Mouse (Mus musculus) heart, embryonic 16.5 days (tissue): ENCODE results near the gene Med11. TPM values are rescaled to one million over a fixed set of nuclear protein-coding genes. Genes with fewer than 3 reads are reported as not detected.

ENCODE experiments used
- ATAC-seq: fragments of 200-750 bp; cut with Nextera tagmentation; replicated peaks from 2 replicates; pipeline ENCODE4 v1.8.0; 2017; ENCODE audit warnings: moderate number of reproducible peaks; ENCODE audit not compliant: insufficient read depth, low FRiP score; ENCODE audit errors: extremely low read depth
- H3K27ac ChIP-seq: fragments of 300-500 bp; sonication (generic); 2 replicates; pipeline ENCODE4 v1.5.1; 2014; ENCODE audit warnings: mild to moderate bottlenecking, low read length, control low read depth, moderate library complexity
- H3K27me3 ChIP-seq: fragments of 300-500 bp; sonication (generic); 2 replicates; pipeline ENCODE4 v1.6.1; 2014; ENCODE audit warnings: low read length, mixed read lengths; ENCODE audit not compliant: control insufficient read depth, insufficient read depth
- H3K36me3 ChIP-seq: fragments of 300-500 bp; sonication (generic); 2 replicates; pipeline ENCODE4 v1.6.1; 2014; ENCODE audit not compliant: control insufficient read depth, insufficient read depth
- H3K4me1 ChIP-seq: fragments of 300-500 bp; sonication (generic); 2 replicates; pipeline ENCODE4 v1.6.1; 2014; ENCODE audit warnings: low read length, mixed read lengths; ENCODE audit not compliant: control insufficient read depth, insufficient read depth
- H3K4me2 ChIP-seq: fragments of 300-500 bp; sonication (generic); 2 replicates; pipeline ENCODE4 v1.6.1; 2014; ENCODE audit warnings: low read depth, mild to moderate bottlenecking, control low read depth, low read length
- H3K4me3 ChIP-seq: fragments of 300-500 bp; sonication (generic); 2 replicates; pipeline ENCODE4 v1.5.1; 2014; ENCODE audit warnings: mild to moderate bottlenecking, control low read depth, low read length
- H3K9ac ChIP-seq: fragments of 300-500 bp; sonication (generic); 2 replicates; pipeline ENCODE4 v1.6.1; 2014; ENCODE audit warnings: low read length, control low read depth
- H3K9me3 ChIP-seq: fragments of 300-500 bp; sonication (generic); replicated peaks from 2 replicates; pipeline ENCODE4 v1.6.1; 2016; ENCODE audit warnings: low read length; ENCODE audit not compliant: control insufficient read depth
- WGBS: fragments of 180-500 bp; shearing (Covaris S2); extraction: QIAGEN DNeasy Blood & Tissue Kit; methylation state at CpG from one replicate; pipeline ENCODE4 v1.1.7; 2014; 5-methylcytosine and 5-hydroxymethylcytosine counted together
- polyA plus RNA-seq: library from polyadenylated mRNA; unstranded; fragments of >200 nt; fragmentation: Nextera tagmentation; extraction: Ambion mirVana; gene quantifications from 2 replicates; pipeline ENCODE4 v1.2.1, GENCODE M21; 2015

Med11 gene
- polyA plus RNA-seq, 1 experiment from 2014 or later: 27.8 TPM

- H3K9me3 ChIP-seq: no peaks in the 10 kb centered on the region
- ATAC-seq: no peak
- H3K9ac ChIP-seq: no peak overlapping the region; the same call in 1 of the 2 replicates
- H3K27me3 ChIP-seq: no peaks in the 10 kb centered on the region
- H3K27ac ChIP-seq: peak overlapping the region; percentile 80
- peak overlapping the region; percentile 83 for H3K4me3 ChIP-seq
- peak overlapping the region; percentile 94 for H3K4me2 ChIP-seq
- peaks cover 10% of the 10 kb centered on the region; the same call in 1 of the 2 replicates for H3K4me1 ChIP-seq
- 37% methylated on average over 5 of the region's 5 CpGs for WGBS
- H3K36me3 ChIP-seq: no peaks in the 10 kb centered on the region
These were observed 20.1 kb upstream of the Med11 start for GRCm38 (mm10) chr11:70431574-70431973.

- peak within 1 kb of the TSS; percentile 91 for H3K9ac ChIP-seq
- peak within 1 kb of the TSS; percentile 80 for H3K27ac ChIP-seq
- H3K36me3 ChIP-seq: peaks cover 2% of the 10 kb centered on the region; the same call in 1 of the 2 replicates
- no peaks in the 10 kb centered on the region for H3K9me3 ChIP-seq
- H3K4me3 ChIP-seq: peak within 1 kb of the TSS; percentile 83
- no peaks in the 10 kb centered on the region for H3K27me3 ChIP-seq
- WGBS: under 1% methylated on average over 75 of the region's 75 CpGs
- peak within 1 kb of the TSS; percentile 94 for H3K4me2 ChIP-seq
- H3K4me1 ChIP-seq: peaks cover 10% of the 10 kb centered on the region; the same call in 1 of the 2 replicates
- ATAC-seq: peak; percentile 93
These were observed 19.4 kb upstream of the Med11 start, which contains the start of gene Arrb2 for GRCm38 (mm10) chr11:70432048-70432894. Arrb2 (plus strand) TSS chr11:70432635.

GRCm38 (mm10) chr11:70432895-70433568 is 18.7 kb upstream of the Med11 start:
- ATAC-seq: peak; percentile 7; the same call in 1 of the 2 replicates

GRCm38 (mm10) chr11:70433569-70433943 is 18.2 kb upstream of the Med11 start:
- no peak overlapping the region for H3K27ac ChIP-seq
- 54% methylated on average over 1 of the region's 1 CpGs for WGBS
- ATAC-seq: no peak
- peak overlapping the region; percentile 91; the same call in 1 of the 2 replicates for H3K9ac ChIP-seq
- H3K27me3 ChIP-seq: no peaks in the 10 kb centered on the region
- no peaks in the 10 kb centered on the region for H3K9me3 ChIP-seq
- H3K4me2 ChIP-seq: peak overlapping the region; percentile 94
- H3K4me3 ChIP-seq: peak overlapping the region; percentile 83
- peaks cover 5% of the 10 kb centered on the region; the same call in 1 of the 2 replicates for H3K36me3 ChIP-seq
- H3K4me1 ChIP-seq: peaks cover 10% of the 10 kb centered on the region; the same call in 1 of the 2 replicates

More at GRCm38 (mm10) chr11:70432895-70433568, 18.7 kb upstream of the Med11 start:
- WGBS: 7% methylated on average over 15 of the region's 15 CpGs
- Histone ChIP-seq H3K27me3 (no peaks in the 10 kb centered on the region), H3K36me3 (peaks cover 5% of the 10 kb centered on the region; the same call in 1 of the 2 replicates), H3K4me2 (peak overlapping the region; percentile 94), H3K9me3 (no peaks in the 10 kb centered on the region), H3K27ac (peak overlapping the region; percentile 79), H3K4me1 (peaks cover 10% of the 10 kb centered on the region; the same call in 1 of the 2 replicates), H3K9ac (peak overlapping the region; percentile 91), H3K4me3 (peak overlapping the region; percentile 83)

- no peak for ATAC-seq
- H3K9ac ChIP-seq: no peak overlapping the region
- WGBS: 87% methylated on average over 3 of the region's 3 CpGs
- no peak overlapping the region for H3K27ac ChIP-seq
- peak overlapping the region; percentile 94 for H3K4me2 ChIP-seq
- H3K36me3 ChIP-seq: peaks cover 5% of the 10 kb centered on the region; the same call in 1 of the 2 replicates
- peaks cover 10% of the 10 kb centered on the region; the same call in 1 of the 2 replicates for H3K4me1 ChIP-seq
- H3K9me3 ChIP-seq: no peaks in the 10 kb centered on the region
- H3K4me3 ChIP-seq: no peak overlapping the region
- H3K27me3 ChIP-seq: no peaks in the 10 kb centered on the region
These were observed 17.8 kb upstream of the Med11 start for GRCm38 (mm10) chr11:70433951-70434350.

- no peak for ATAC-seq
- no peak overlapping the region for H3K4me3 ChIP-seq
These were observed 16.2 kb upstream of the Med11 start for GRCm38 (mm10) chr11:70435476-70435875.

GRCm38 (mm10) chr11:70437426-70437825 is 14.3 kb upstream of the Med11 start:
- H3K4me3 ChIP-seq: no peak overlapping the region
- no peaks in the 10 kb centered on the region for H3K9me3 ChIP-seq
- ATAC-seq: no peak
- H3K4me1 ChIP-seq: peaks cover 7% of the 10 kb centered on the region; the same call in 1 of the 2 replicates
- no peaks in the 10 kb centered on the region for H3K27me3 ChIP-seq
- 67% methylated on average over 6 of the region's 6 CpGs for WGBS
- H3K27ac ChIP-seq: no peak overlapping the region
- H3K4me2 ChIP-seq: no peak overlapping the region
- H3K36me3 ChIP-seq: peaks cover 13% of the 10 kb centered on the region
- H3K9ac ChIP-seq: no peak overlapping the region

More at GRCm38 (mm10) chr11:70435476-70435875, 16.2 kb upstream of the Med11 start:
- peaks cover 11% of the 10 kb centered on the region for H3K36me3 ChIP-seq
- no peaks in the 10 kb centered on the region for H3K9me3 ChIP-seq
- 68% methylated on average over 5 of the region's 5 CpGs for WGBS
- no peak overlapping the region for H3K27ac ChIP-seq
- H3K4me1 ChIP-seq: peaks cover 10% of the 10 kb centered on the region; the same call in 1 of the 2 replicates
- H3K4me2 ChIP-seq: peak overlapping the region; percentile 8; the same call in 1 of the 2 replicates
- H3K9ac ChIP-seq: 0 out of 2 replicates have a peak overlapping the region, but pooled peaks have one; percentile 3
- H3K27me3 ChIP-seq: no peaks in the 10 kb centered on the region

GRCm38 (mm10) chr11:70438728-70439374 is 12.9 kb upstream of the Med11 start:
- ATAC-seq: no peak
- no peak overlapping the region for H3K27ac ChIP-seq
- H3K4me1 ChIP-seq: no peaks in the 10 kb centered on the region
- H3K4me3 ChIP-seq: no peak overlapping the region
- peaks cover 13% of the 10 kb centered on the region for H3K36me3 ChIP-seq
- H3K9me3 ChIP-seq: no peaks in the 10 kb centered on the region
- H3K9ac ChIP-seq: no peak overlapping the region
- WGBS: 80% methylated on average over 7 of the region's 7 CpGs
- no peak overlapping the region for H3K4me2 ChIP-seq
- no peaks in the 10 kb centered on the region for H3K27me3 ChIP-seq
